Mouse (Mus musculus): ENCODE data around the gene Tspan9.

- TF ChIP-seq EP300 (IDR thresholded peaks at IDR 0.05; ENCODE audit: low read depth) (no peak), CTCF (IDR thresholded peaks at IDR 0.05; ENCODE audit: low read depth) (no peak)
Observed at GRCm38 (mm10) chr6:128020053-128020452, 123.3 kb downstream of the Tspan9 start.
